Mouse (Mus musculus): ENCODE data around the gene Samhd1. TPM values are rescaled to one million over a fixed set of nuclear protein-coding genes. Genes with fewer than 3 reads are reported as not detected.

Samhd1 gene
- polyA plus RNA-seq, 1 experiment: 83.7 TPM

- H3K4me3 ChIP-seq (ENCODE audit: insufficient read depth, low read length): peak overlapping the region; percentile 78
- peaks cover 35% of the 10 kb centered on the region for H3K4me1 ChIP-seq (ENCODE audit: control insufficient read depth, insufficient read depth, low read length)
- H3K27ac ChIP-seq (ENCODE audit: insufficient read depth, low read length): no peak overlapping the region
- TF ChIP-seq CTCF (IDR thresholded peaks at IDR 0.05; ENCODE audit: borderline replicate concordance, insufficient read depth, low read length): no peak
Observed at GRCm38 (mm10) chr2:157076585-157076984, 58.5 kb downstream of the Samhd1 start.

GRCm38 (mm10) chr2:157075685-157076084, 59.4 kb downstream of the Samhd1 start:
- Histone ChIP-seq H3K27ac (ENCODE audit: insufficient read depth, low read length) (0 out of 2 replicates have a peak overlapping the region, but pooled peaks have one; percentile 3), H3K4me1 (ENCODE audit: control insufficient read depth, insufficient read depth, low read length) (peaks cover 43% of the 10 kb centered on the region), H3K4me3 (ENCODE audit: insufficient read depth, low read length) (no peak overlapping the region)
- TF ChIP-seq POLR2A (IDR thresholded peaks at IDR 0.05; ENCODE audit: low read depth, low read length): no peak

GRCm38 (mm10) chr2:157075226-157075625, 59.8 kb downstream of the Samhd1 start:
- no peak overlapping the region for H3K4me3 ChIP-seq (ENCODE audit: insufficient read depth, low read length)
- H3K27ac ChIP-seq (ENCODE audit: insufficient read depth, low read length): no peak overlapping the region
- H3K4me1 ChIP-seq (ENCODE audit: control insufficient read depth, insufficient read depth, low read length): peaks cover 43% of the 10 kb centered on the region
- TF ChIP-seq CTCF (IDR thresholded peaks at IDR 0.05; ENCODE audit: borderline replicate concordance, insufficient read depth, low read length) (no peak), POLR2A (IDR thresholded peaks at IDR 0.05; ENCODE audit: low read depth, low read length) (no peak)

GRCm38 (mm10) chr2:157074772-157075171, 60.3 kb downstream of the Samhd1 start:
- no peak for TF ChIP-seq POLR2A (IDR thresholded peaks at IDR 0.05; ENCODE audit: low read depth, low read length)
- TF ChIP-seq CTCF (IDR thresholded peaks at IDR 0.05; ENCODE audit: borderline replicate concordance, insufficient read depth, low read length): no peak
- peaks cover 46% of the 10 kb centered on the region for H3K4me1 ChIP-seq (ENCODE audit: control insufficient read depth, insufficient read depth, low read length)
- H3K4me3 ChIP-seq (ENCODE audit: insufficient read depth, low read length): no peak overlapping the region
- 0 out of 2 replicates have a peak overlapping the region, but pooled peaks have one; percentile 48 for H3K27ac ChIP-seq (ENCODE audit: insufficient read depth, low read length)

GRCm38 (mm10) chr2:157074186-157074724, 60.8 kb downstream of the Samhd1 start:
- peaks cover 51% of the 10 kb centered on the region for H3K4me1 ChIP-seq (ENCODE audit: control insufficient read depth, insufficient read depth, low read length)
- H3K4me3 ChIP-seq (ENCODE audit: insufficient read depth, low read length): no peak overlapping the region
- peak overlapping the region; percentile 48; the same call in 1 of the 2 replicates for H3K27ac ChIP-seq (ENCODE audit: insufficient read depth, low read length)
- TF ChIP-seq CTCF (IDR thresholded peaks at IDR 0.05; ENCODE audit: borderline replicate concordance, insufficient read depth, low read length) (no peak), POLR2A (IDR thresholded peaks at IDR 0.05; ENCODE audit: low read depth, low read length) (no peak)

- H3K4me3 ChIP-seq (ENCODE audit: insufficient read depth, low read length): no peak overlapping the region
- TF ChIP-seq POLR2A (IDR thresholded peaks at IDR 0.05; ENCODE audit: low read depth, low read length): no peak
- TF ChIP-seq CTCF (IDR thresholded peaks at IDR 0.05; ENCODE audit: borderline replicate concordance, insufficient read depth, low read length): no peak
- H3K27ac ChIP-seq (ENCODE audit: insufficient read depth, low read length): peak overlapping the region; percentile 48
- peaks cover 59% of the 10 kb centered on the region for H3K4me1 ChIP-seq (ENCODE audit: control insufficient read depth, insufficient read depth, low read length)
Observed at GRCm38 (mm10) chr2:157073378-157074052, 61.5 kb downstream of the Samhd1 start.

- peak overlapping the region; percentile 29 for H3K27ac ChIP-seq (ENCODE audit: insufficient read depth, low read length)
- peaks cover 59% of the 10 kb centered on the region for H3K4me1 ChIP-seq (ENCODE audit: control insufficient read depth, insufficient read depth, low read length)
- no peak for TF ChIP-seq POLR2A (IDR thresholded peaks at IDR 0.05; ENCODE audit: low read depth, low read length)
- H3K4me3 ChIP-seq (ENCODE audit: insufficient read depth, low read length): no peak overlapping the region
Observed at GRCm38 (mm10) chr2:157072316-157072990, 62.6 kb downstream of the Samhd1 start.

GRCm38 (mm10) chr2:157071556-157071955, 63.5 kb downstream of the Samhd1 start:
- TF ChIP-seq CTCF (IDR thresholded peaks at IDR 0.05; ENCODE audit: borderline replicate concordance, insufficient read depth, low read length) (no peak), POLR2A (IDR thresholded peaks at IDR 0.05; ENCODE audit: low read depth, low read length) (no peak)
- no peak overlapping the region for H3K4me3 ChIP-seq (ENCODE audit: insufficient read depth, low read length)
- H3K4me1 ChIP-seq (ENCODE audit: control insufficient read depth, insufficient read depth, low read length): peaks cover 65% of the 10 kb centered on the region
- peak overlapping the region; percentile 52; the same call in 1 of the 2 replicates for H3K27ac ChIP-seq (ENCODE audit: insufficient read depth, low read length)

- no peak overlapping the region for H3K4me3 ChIP-seq (ENCODE audit: insufficient read depth, low read length)
- peak overlapping the region; percentile 52 for H3K27ac ChIP-seq (ENCODE audit: insufficient read depth, low read length)
- peaks cover 60% of the 10 kb centered on the region for H3K4me1 ChIP-seq (ENCODE audit: control insufficient read depth, insufficient read depth, low read length)
- no peak for TF ChIP-seq POLR2A (IDR thresholded peaks at IDR 0.05; ENCODE audit: low read depth, low read length)
- no peak for TF ChIP-seq CTCF (IDR thresholded peaks at IDR 0.05; ENCODE audit: borderline replicate concordance, insufficient read depth, low read length)
Observed at GRCm38 (mm10) chr2:157070365-157070764, 64.7 kb downstream of the Samhd1 start.

- TF ChIP-seq POLR2A (IDR thresholded peaks at IDR 0.05; ENCODE audit: low read depth, low read length) (no peak), CTCF (IDR thresholded peaks at IDR 0.05; ENCODE audit: borderline replicate concordance, insufficient read depth, low read length) (no peak)
- Histone ChIP-seq H3K27ac (ENCODE audit: insufficient read depth, low read length) (peak overlapping the region; percentile 35), H3K4me1 (ENCODE audit: control insufficient read depth, insufficient read depth, low read length) (peaks cover 63% of the 10 kb centered on the region), H3K4me3 (ENCODE audit: insufficient read depth, low read length) (no peak overlapping the region)
Observed at GRCm38 (mm10) chr2:157069755-157070315, 65.2 kb downstream of the Samhd1 start.
